Mouse (Mus musculus) brain, embryonic 14.5 days (tissue): ENCODE data around the gene Tbcb. TPM values are rescaled to one million over a fixed set of nuclear protein-coding genes. Genes with fewer than 3 reads are reported as not detected.
"Not testable (repeated sequence)": the region's sequence is repeated elsewhere in the genome, so short reads cannot be mapped to it uniquely, and the experiment has no call there.

Experiments used
- DNase-seq: peaks from one replicate; pipeline ENCODE4 v3.0.0-alpha.2; 2011; ENCODE audit warnings: low read depth
- CTCF ChIP-seq: fragments of 200-500 bp; IDR thresholded peaks from 2 replicates; pipeline ENCODE4 v1.5.1; 2012; ENCODE audit warnings: inconsistent platforms, mild to moderate bottlenecking, moderate library complexity, borderline replicate concordance; ENCODE audit not compliant: insufficient read depth, insufficient read length; ENCODE audit errors: extremely low read depth
- POLR2A ChIP-seq: fragments of 200-500 bp; IDR thresholded peaks from 2 replicates; pipeline ENCODE4 v1.6.1; 2012; ENCODE audit warnings: mild to moderate bottlenecking, inconsistent platforms, borderline replicate concordance; ENCODE audit not compliant: poor library complexity, insufficient read depth, insufficient read length, severe bottlenecking; ENCODE audit errors: extremely low read depth
- polyA plus RNA-seq: library from polyadenylated mRNA; depleted of rRNA; stranded (reverse); fragments of >200 nt; gene quantifications from 2 replicates; pipeline ENCODE4 v1.2.3, GENCODE M21; 2012

Tbcb gene
- polyA plus RNA-seq, 1 experiment, result 180 TPM

DNA sequence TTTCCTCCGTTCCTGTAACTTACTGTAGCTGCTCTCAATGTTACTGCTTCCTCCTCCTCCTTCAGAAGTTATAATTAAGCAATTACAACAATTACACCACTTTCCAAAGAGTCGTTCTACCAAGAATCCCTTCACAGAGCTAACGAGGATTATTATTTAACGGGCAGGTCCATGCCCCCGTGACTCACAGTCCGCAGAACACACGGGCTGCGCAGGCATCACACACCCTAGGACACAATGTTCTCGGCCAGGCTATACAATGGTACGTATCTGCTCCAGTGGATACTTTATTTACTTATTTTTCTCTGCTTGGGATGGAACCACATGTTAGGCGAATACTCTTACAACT lies 12.1 kb downstream of the Tbcb start:
- DNase-seq, result no peak
- TF ChIP-seq CTCF, result no peak
- TF ChIP-seq POLR2A, result no peak

- peak; percentile 86 for DNase-seq
Measured at GRCm38 (mm10) chr7:30219293-30220007, 12.6 kb downstream of the Tbcb start.

DNA sequence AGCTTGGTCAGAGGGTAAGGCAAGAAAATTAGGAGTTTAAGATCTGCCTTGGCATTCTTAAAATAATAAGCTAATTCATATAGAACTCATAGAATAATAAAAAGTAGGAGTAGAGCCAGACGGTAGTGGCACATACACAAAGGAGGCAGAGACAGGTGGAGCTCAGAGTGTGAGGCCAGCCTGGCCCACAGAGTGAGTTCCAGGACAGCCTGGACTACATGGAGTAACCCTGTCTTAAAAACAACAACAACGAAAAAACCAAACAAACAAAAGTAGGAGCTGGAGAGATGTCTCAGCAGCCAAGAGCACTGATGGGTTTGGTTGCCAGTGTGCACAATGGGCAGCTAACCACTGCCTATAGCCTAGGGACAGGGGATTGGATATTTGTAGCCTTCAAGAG lies 14.8 kb downstream of the Tbcb start:
- no peak for TF ChIP-seq POLR2A
- TF ChIP-seq CTCF, result no peak

More at GRCm38 (mm10) chr7:30219293-30220007, 12.6 kb downstream of the Tbcb start:
- TF ChIP-seq CTCF, result no peak
- TF ChIP-seq POLR2A, result no peak

GRCm38 (mm10) chr7:30216723-30217151 lies 15.3 kb downstream of the Tbcb start:
- peak; percentile 90 for TF ChIP-seq CTCF
- TF ChIP-seq POLR2A, result no peak
- DNase-seq, result peak; percentile 96

More for the DNA sequence above, 14.8 kb downstream of the Tbcb start:
- DNase-seq, result no peak

- DNase-seq, result no peak
- TF ChIP-seq POLR2A (no peak), CTCF (no peak)
Measured at GRCm38 (mm10) chr7:30215875-30216274, 16.2 kb downstream of the Tbcb start.

DNA sequence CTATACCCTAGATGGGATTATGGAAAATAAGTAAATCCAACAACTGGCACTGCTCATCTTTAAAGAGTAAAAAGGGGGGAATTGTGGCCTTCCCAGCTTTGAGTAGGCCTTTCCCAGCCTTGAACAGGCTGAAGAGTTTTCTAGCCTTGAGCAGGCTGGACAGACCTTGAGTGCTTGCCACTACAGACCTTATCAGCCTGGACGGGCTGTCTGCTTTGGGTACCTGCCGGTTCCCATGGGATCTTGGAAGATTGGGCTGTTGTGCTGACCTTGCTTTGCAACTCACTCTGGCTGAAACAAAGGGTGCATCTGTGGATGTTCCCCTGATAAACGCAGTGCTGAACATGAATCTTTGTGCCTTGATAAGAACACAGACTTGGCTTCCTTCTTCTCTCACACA lies 18.2 kb downstream of the Tbcb start:
- TF ChIP-seq POLR2A, result no peak
- no peak for TF ChIP-seq CTCF
- DNase-seq, result no peak

DNA sequence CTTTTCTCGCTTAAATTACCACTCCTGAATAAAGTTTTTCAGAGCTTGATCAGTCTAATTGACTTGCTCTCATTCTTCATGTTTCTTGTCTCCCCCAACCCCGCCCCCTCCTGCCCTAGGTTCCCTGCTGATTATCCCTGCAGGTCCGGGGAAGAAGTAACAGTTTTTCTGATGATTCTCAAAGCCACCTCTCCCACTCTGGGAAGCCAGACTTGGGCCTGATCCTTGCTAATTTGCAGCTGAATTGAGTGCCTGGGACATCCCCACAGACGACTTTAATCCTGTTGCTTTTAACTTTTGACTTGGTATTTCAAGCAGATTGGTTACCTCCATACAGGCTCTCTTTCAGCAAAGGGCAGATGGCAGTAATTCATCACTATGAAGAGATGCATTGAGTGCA lies 21.0 kb downstream of the Tbcb start:
- TF ChIP-seq POLR2A (no peak), CTCF (no peak)
- DNase-seq, result no peak

- not testable (repeated sequence) for DNase-seq
Measured at GRCm38 (mm10) chr7:30206364-30206763, 25.7 kb downstream of the Tbcb start.

DNA sequence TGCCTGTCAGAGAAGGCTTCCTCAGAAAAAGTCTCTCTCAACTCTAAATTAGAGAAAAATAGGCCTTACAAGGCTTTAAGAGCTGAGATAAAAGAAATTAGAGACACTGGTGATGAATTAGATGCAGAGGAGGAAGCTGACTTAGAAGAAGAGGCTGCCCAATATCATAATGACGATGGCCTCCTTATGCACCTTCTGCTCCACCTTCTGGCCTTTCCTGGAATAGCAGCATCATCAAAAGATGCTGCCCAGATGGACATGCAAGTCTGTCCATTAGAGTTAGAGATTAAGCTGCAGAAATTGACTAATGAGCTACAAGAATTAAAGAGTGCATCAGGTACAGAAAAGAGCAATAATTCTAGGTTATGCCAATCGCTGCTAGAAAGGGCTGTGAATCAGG lies 26.7 kb downstream of the Tbcb start:
- peak; percentile 74; the same call in 1 of the 2 replicates for TF ChIP-seq CTCF
- no peak for TF ChIP-seq POLR2A
- DNase-seq, result peak; percentile 82

GRCm38 (mm10) chr7:30204380-30204779 lies 27.7 kb downstream of the Tbcb start:
- DNase-seq, result no peak
- TF ChIP-seq POLR2A, result no peak
- no peak for TF ChIP-seq CTCF

- TF ChIP-seq CTCF (no peak), POLR2A (no peak)
- DNase-seq, result no peak
Measured at GRCm38 (mm10) chr7:30202895-30203690, 29.0 kb downstream of the Tbcb start.

- DNase-seq, result not testable (repeated sequence)
Measured at GRCm38 (mm10) chr7:30200661-30201060, 31.4 kb downstream of the Tbcb start.
